Mouse (Mus musculus) CD4-positive naive resting alpha-beta T cell, adult 57 days (primary cell): ENCODE results near the gene Slmap. TPM values are rescaled to one million over a fixed set of nuclear protein-coding genes. Genes with fewer than 3 reads are reported as not detected.

ENCODE experiments used
- total RNA-seq: library from RNA; stranded (reverse); gene quantifications from one replicate; pipeline ENCODE4 v1.2.4, GENCODE M21; 2023

The Slmap gene
- total RNA-seq = 67.2 TPM

GRCm38 (mm10) chr14:26534757-26535479 lies at the start of gene Slmap:
Gene Slmap (minus strand): TSS chr14:26534931.

GRCm38 (mm10) chr14:26573556-26573955 lies 38.8 kb upstream of the Slmap start, which contains the start of gene Dennd6a:
Gene Dennd6a (plus strand): TSS chr14:26573856.

Other genes with a start within 250 kb of the Slmap start
- 26.1 TPM for gene Dennd6a, start 38.9 kb upstream of the Slmap start, total RNA-seq
- 200 TPM for gene Arf4, start 103.1 kb upstream of the Slmap start, total RNA-seq
- 14.0 TPM for gene Pde12, start 135.0 kb upstream of the Slmap start, total RNA-seq
- gene Dnah12, start 158.3 kb upstream of the Slmap start, total RNA-seq = not detected